11 mouse cellular contexts compared by ENCODE assay signal in the genomic region with DNA sequence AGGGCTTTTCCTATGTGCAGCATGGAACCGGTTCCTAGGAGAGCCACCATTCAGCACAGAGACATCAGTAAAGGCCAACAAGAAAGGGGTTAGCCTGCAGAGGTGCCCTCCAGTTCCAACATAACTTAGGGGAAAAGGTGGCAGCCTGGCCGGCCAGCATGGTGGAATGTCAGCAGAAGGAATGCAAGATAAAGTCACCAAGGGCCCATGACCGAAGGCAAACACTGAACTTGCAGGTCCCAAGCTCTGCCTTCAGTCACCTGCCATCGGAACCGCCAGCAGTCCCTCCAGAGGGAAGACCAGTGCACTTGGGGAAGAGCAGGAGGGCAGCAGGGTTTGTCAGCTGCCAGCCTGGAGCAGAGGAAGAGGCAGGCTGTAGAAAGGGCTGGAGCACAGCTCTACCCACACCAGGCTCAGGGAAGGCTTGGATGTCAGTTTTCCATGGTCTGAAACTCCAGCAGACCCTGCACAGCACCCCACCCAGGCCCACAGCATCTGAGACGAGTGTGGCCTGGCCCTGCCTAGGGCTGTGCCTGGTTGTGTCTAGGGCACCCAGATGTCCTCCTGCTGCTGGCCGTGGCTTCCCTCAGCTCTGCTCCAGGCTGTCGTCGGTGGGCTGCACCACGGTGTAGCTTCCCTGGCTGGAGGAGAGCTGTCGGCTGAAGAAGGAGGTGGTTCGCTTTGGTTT. TPM values are rescaled to one million over a fixed set of nuclear protein-coding genes. Genes with fewer than 3 reads are reported as not detected.
A peak's percentile ranks its signal among the peaks of the same experiment; 100 is the strongest.
DNase-seq lines count a peak whose midpoint lies in the region; ATAC-seq and TF ChIP-seq lines count a peak whose summit lies in the region.
"Had no signal": no experiment of that assay in that cellular context is flagged by ENCODE, and none has a peak within 500 bp of the region (broad histone marks: within the 10 kb centered on the region; RNA-seq: fewer than 3 reads in every experiment).

No protein-coding gene starts in this region.

- peak overlapping the region; percentile 19; the same call in 1 of the 2 replicates for H3K4me2 ChIP-seq in lung, postnatal 0 days (replicated peaks; ENCODE audit: low read depth, low read length)
- peak overlapping the region; percentile 47 for H3K4me2 ChIP-seq in heart, embryonic 16.5 days (ENCODE audit: low read depth, low read length)

- TF ChIP-seq CTCF in lung, postnatal 0 days (IDR thresholded peaks at IDR 0.05) = no peak
- TF ChIP-seq CTCF in small intestine, adult 2 months (IDR thresholded peaks at IDR 0.05; ENCODE audit: extremely low read depth, insufficient read length, insufficient replicate concordance, low read depth, low read length) = no peak

- no peak for TF ChIP-seq EP300 in lung, postnatal 0 days (IDR thresholded peaks at IDR 0.05)

- no peak overlapping the region for H3K9ac ChIP-seq in lung, postnatal 0 days (replicated peaks; ENCODE audit: low read depth)
- peak overlapping the region; percentile 60 for H3K9ac ChIP-seq in heart, embryonic 16.5 days (ENCODE audit: low read length)

- intact Hi-C loops in gastrocnemius, postnatal 14 days (cut with DNase I; ENCODE audit: low total_unique reads) = no loop called here

- WGBS in lung, postnatal 0 days = 74% methylated on average over 12 of the region's 12 CpGs
- WGBS in heart, embryonic 16.5 days = 54% methylated on average over 12 of the region's 12 CpGs
- WGBS in small intestine, adult 2 months = 61% methylated on average over 12 of the region's 12 CpGs

- no peak for TF ChIP-seq POLR2A in small intestine, adult 2 months (IDR thresholded peaks at IDR 0.05; ENCODE audit: low read depth, low read length)

- peak overlapping the region; percentile 83 for H3K27ac ChIP-seq in lung, postnatal 0 days (ENCODE audit: low read length)
- H3K27ac ChIP-seq in heart, embryonic 16.5 days (ENCODE audit: low read length) = peak overlapping the region; percentile 87
- peak overlapping the region; percentile 88 for H3K27ac ChIP-seq in small intestine, adult 2 months (ENCODE audit: insufficient read depth, low read depth, low read length)

- H3K36me3 ChIP-seq in lung, postnatal 0 days (ENCODE audit: insufficient read depth, low read length) = peaks cover 28% of the 10 kb centered on the region; the same call in 1 of the 2 replicates
- H3K36me3 ChIP-seq in heart, embryonic 16.5 days (ENCODE audit: control insufficient read depth, insufficient read depth) = peaks cover 23% of the 10 kb centered on the region
- H3K36me3 ChIP-seq in small intestine, adult 2 months (ENCODE audit: control insufficient read depth, insufficient read depth, low read length) = peaks cover 32% of the 10 kb centered on the region

- DNase-seq in gastrocnemius, adult 18-20 months (ENCODE audit: low spot score) = peak; percentile 23
- DNase-seq in gastrocnemius, postnatal 14 days = no peak
- DNase-seq in lung, postnatal 0 days (ENCODE audit: low spot score) = no peak
- DNase-seq in lung, postnatal 25 days (ENCODE audit: low spot score) = no peak
- DNase-seq in cerebellum, postnatal 25 days = no peak
- DNase-seq: kidney, adult 8-10 months; thymus, postnatal 14 days had no signal

- no peaks in the 10 kb centered on the region for H3K9me3 ChIP-seq in lung, postnatal 0 days (ENCODE audit: low read length)
- H3K9me3 ChIP-seq in heart, embryonic 16.5 days (replicated peaks; ENCODE audit: control insufficient read depth, low read length) = no peaks in the 10 kb centered on the region

- H3K4me3 ChIP-seq in lung, postnatal 0 days (ENCODE audit: low read depth, low read length) = no peak overlapping the region
- H3K4me3 ChIP-seq in heart, embryonic 16.5 days (ENCODE audit: low read length) = no peak overlapping the region
- H3K4me3 ChIP-seq in small intestine, adult 2 months (ENCODE audit: low read depth, low read length) = no peak overlapping the region

- no peaks in the 10 kb centered on the region for H3K27me3 ChIP-seq in lung, postnatal 0 days (replicated peaks; ENCODE audit: insufficient read depth, low read length)
- no peaks in the 10 kb centered on the region for H3K27me3 ChIP-seq in heart, embryonic 16.5 days (ENCODE audit: control insufficient read depth, insufficient read depth, low read length)
- no peaks in the 10 kb centered on the region for H3K27me3 ChIP-seq in small intestine, adult 2 months (ENCODE audit: control insufficient read depth, insufficient read depth, low read length)

- no peak for ATAC-seq in lung, postnatal 0 days
- ATAC-seq in heart, embryonic 16.5 days (replicated peaks; ENCODE audit: extremely low read depth, insufficient read depth, low FRiP score) = no peak
- no peak for ATAC-seq in monocyte, adult 5-6 weeks (replicated peaks; ENCODE audit: insufficient number of reproducible peaks, low FRiP score, low TSS enrichment, poor library complexity, severe bottlenecking)
- ATAC-seq: CD4-positive, CD25-positive, alpha-beta regulatory T cell, adult 4 months had no signal

- peaks cover 35% of the 10 kb centered on the region for H3K4me1 ChIP-seq in lung, postnatal 0 days (ENCODE audit: insufficient read depth, low read depth, low read length)
- H3K4me1 ChIP-seq in heart, embryonic 16.5 days (ENCODE audit: control insufficient read depth, insufficient read depth, low read length) = peaks cover 52% of the 10 kb centered on the region
- peaks cover 42% of the 10 kb centered on the region for H3K4me1 ChIP-seq in small intestine, adult 2 months (ENCODE audit: control insufficient read depth, insufficient read depth, insufficient read length, low read length)

RNA-seq across cellular contexts. Expression of a gene that starts 22.9 kb away (rescaled TPM):
- 1 to 10 TPM; 2.9 to 3.2 TPM for total RNA-seq in gastrocnemius, adult 18-20 months (2021)
- 1 to 10 TPM; 7.1 to 7.7 TPM for total RNA-seq in gastrocnemius, postnatal 14 days (2021)
- 33.9 and 35.1 TPM in 2 replicates for polyA plus RNA-seq in lung, postnatal 0 days (2015; fragmentation: Nextera tagmentation; extraction: Ambion mirVana)
- polyA plus RNA-seq in heart, embryonic 16.5 days (2015; fragmentation: Nextera tagmentation; extraction: Ambion mirVana) = 33.6 and 34.8 TPM in 2 replicates
- 32.1 and 62.1 TPM in 2 replicates for polyA plus RNA-seq in small intestine, adult 2 months (2012; rRNA removed)
- total RNA-seq in monocyte, adult 5-6 weeks (2017) = 32.8 to 50.6 TPM (median 34.5 TPM) in 3 replicates

RNA-seq across cellular contexts. Expression of a gene that starts 25.4 kb away (rescaled TPM):
- total RNA-seq in gastrocnemius, adult 18-20 months (2021) = under 1 TPM; 0.59 to 0.90 TPM
- total RNA-seq in gastrocnemius, postnatal 14 days (2021) = 1 to 10 TPM; 2.1 to 2.3 TPM
- 8.4 and 10.2 TPM in 2 replicates for polyA plus RNA-seq in lung, postnatal 0 days (2015; fragmentation: Nextera tagmentation; extraction: Ambion mirVana)
- 4.6 and 5.0 TPM in 2 replicates for polyA plus RNA-seq in heart, embryonic 16.5 days (2015; fragmentation: Nextera tagmentation; extraction: Ambion mirVana)
- polyA plus RNA-seq in small intestine, adult 2 months (2012; rRNA removed) = 207 and 241 TPM in 2 replicates
- total RNA-seq in monocyte, adult 5-6 weeks (2017) = 64.4 to 73.5 TPM (median 69.7 TPM) in 3 replicates

RNA-seq across cellular contexts. Expression of a gene that starts 41.8 kb away (rescaled TPM):
- under 1 TPM; 0.21 TPM for total RNA-seq in gastrocnemius, adult 18-20 months (2021)
- total RNA-seq in gastrocnemius, postnatal 14 days (2021) = under 1 TPM; 0.42 to 0.66 TPM
- polyA plus RNA-seq in lung, postnatal 0 days (2015; fragmentation: Nextera tagmentation; extraction: Ambion mirVana) = 1.3 and 1.5 TPM in 2 replicates
- polyA plus RNA-seq in heart, embryonic 16.5 days (2015; fragmentation: Nextera tagmentation; extraction: Ambion mirVana) = 1.5 and 1.6 TPM in 2 replicates
- 0.90 and 2.0 TPM in 2 replicates for polyA plus RNA-seq in small intestine, adult 2 months (2012; rRNA removed)
- total RNA-seq in monocyte, adult 5-6 weeks (2017) = 0.64 to 0.97 TPM (median 0.95 TPM) in 3 replicates

Comparison
In these comparisons a context has a peak if more than half of its experiments do, and no peak if none do; other contexts are left out.
1. RNA of a gene that starts 25.4 kb away (total RNA-seq): 64.4 to 73.5 TPM in monocyte, adult 5-6 weeks; 2.1 to 2.3 TPM in gastrocnemius, postnatal 14 days and 0.59 to 0.90 TPM in gastrocnemius, adult 18-20 months; every median in the first group is over 10 times any median in the second.
2. Peak in every context shown above with its lines, with median percentiles within 50 percentile points of each other: H3K27ac ChIP-seq.